Mouse (Mus musculus): ENCODE results near the gene Asic4. TPM values are rescaled to one million over a fixed set of nuclear protein-coding genes. Genes with fewer than 3 reads are reported as not detected.

Gene Asic4
- polyA plus RNA-seq, 1 experiment: 0.03 TPM

- DNase-seq (ENCODE audit: low spot score): no peak
Observed at GRCm38 (mm10) chr1:75502945-75503650, 52.9 kb downstream of the Asic4 start.

- DNase-seq (ENCODE audit: low spot score): no peak
Observed at GRCm38 (mm10) chr1:75503651-75503980, 53.4 kb downstream of the Asic4 start.

- DNase-seq (ENCODE audit: low spot score): no peak
Observed at GRCm38 (mm10) chr1:75504256-75505045, 54.2 kb downstream of the Asic4 start.

GRCm38 (mm10) chr1:75505159-75505955, 55.1 kb downstream of the Asic4 start:
- DNase-seq (ENCODE audit: low spot score): peak; percentile 53

GRCm38 (mm10) chr1:75505956-75506831, 56.0 kb downstream of the Asic4 start, which contains the start of gene Obsl1:
Gene Obsl1 (minus strand): TSS chr1:75506452.
- DNase-seq (ENCODE audit: low spot score): no peak

- no peak for DNase-seq (ENCODE audit: low spot score)
Observed at GRCm38 (mm10) chr1:75507006-75507405, 56.8 kb downstream of the Asic4 start, which contains the start of gene Inha. Gene Inha (plus strand): TSS chr1:75507077.

- DNase-seq (ENCODE audit: low spot score): no peak
Observed at GRCm38 (mm10) chr1:75509586-75509985, 59.4 kb downstream of the Asic4 start.

GRCm38 (mm10) chr1:75510154-75510553, 59.9 kb downstream of the Asic4 start:
- no peak for DNase-seq (ENCODE audit: low spot score)

- no peak for DNase-seq (ENCODE audit: low spot score)
Observed at GRCm38 (mm10) chr1:75511437-75512210, 61.4 kb downstream of the Asic4 start.

GRCm38 (mm10) chr1:75512550-75512949, 62.3 kb downstream of the Asic4 start:
- DNase-seq (ENCODE audit: low spot score): no peak

- DNase-seq (ENCODE audit: low spot score): no peak
Observed at GRCm38 (mm10) chr1:75516703-75517380, 66.6 kb downstream of the Asic4 start.

GRCm38 (mm10) chr1:75517984-75518383, 67.7 kb downstream of the Asic4 start:
- DNase-seq (ENCODE audit: low spot score): no peak

- no peak for DNase-seq (ENCODE audit: low spot score)
Observed at GRCm38 (mm10) chr1:75518427-75518826, 68.2 kb downstream of the Asic4 start.

- DNase-seq (ENCODE audit: low spot score): no peak
Observed at GRCm38 (mm10) chr1:75519576-75519975, 69.3 kb downstream of the Asic4 start.

- DNase-seq (ENCODE audit: low spot score): peak; percentile 82
Observed at GRCm38 (mm10) chr1:75521321-75522031, 71.2 kb downstream of the Asic4 start, which contains the start of gene Stk11ip. Gene Stk11ip (plus strand): TSS chr1:75521529.

Data from urinary bladder, adult 2 months (tissue).